Mouse (Mus musculus) olfactory bulb, adult 2 months (tissue): ENCODE results near the gene Ctdsp1.

ENCODE experiments used
- CTCF ChIP-seq: fragments of 200-500 bp; IDR thresholded peaks from 2 replicates; pipeline ENCODE4 v1.5.1; 2012; ENCODE audit warnings: low read depth, mild to moderate bottlenecking, low read length, moderate library complexity; ENCODE audit not compliant: insufficient read depth
- POLR2A ChIP-seq: fragments of 200-500 bp; IDR thresholded peaks from 2 replicates; pipeline ENCODE4 v1.6.1; 2012; ENCODE audit warnings: mild to moderate bottlenecking, low read depth, low read length, moderate library complexity; ENCODE audit not compliant: insufficient read depth

GRCm38 (mm10) chr1:74342308-74342707, 49.0 kb upstream of the Ctdsp1 start:
- TF ChIP-seq CTCF = no peak
- TF ChIP-seq POLR2A = no peak
